Mouse (Mus musculus) lung, postnatal 0 days (tissue): ENCODE measurements around the gene Cdadc1. TPM values are rescaled to one million over a fixed set of nuclear protein-coding genes. Genes with fewer than 3 reads are reported as not detected.
A peak's percentile ranks its signal among the peaks of the same experiment; 100 is the strongest.

Experiments
- ATAC-seq: fragments of 200-750 bp; cut with Nextera tagmentation; 2 replicates; pipeline ENCODE4 v1.8.0; 2017; ENCODE audit warnings: moderate library complexity
- DNase-seq: peaks from one replicate; pipeline ENCODE4 v3.0.0-alpha.2; 2016; ENCODE audit warnings: low spot score
- H3K27ac ChIP-seq: fragments of 300-500 bp; sonication (generic); 2 replicates; pipeline ENCODE4 v1.5.1; 2014; ENCODE audit warnings: antibody characterized with exemption, mild to moderate bottlenecking, low read length, mixed read lengths
- H3K27me3 ChIP-seq: fragments of 300-500 bp; sonication (generic); replicated peaks from 2 replicates; pipeline ENCODE4 v1.6.1; 2014; ENCODE audit warnings: low read length, mixed read lengths; ENCODE audit not compliant: insufficient read depth
- H3K36me3 ChIP-seq: fragments of 300-500 bp; sonication (generic); 2 replicates; pipeline ENCODE4 v1.6.1; 2014; ENCODE audit warnings: low read length, mixed read lengths; ENCODE audit not compliant: insufficient read depth
- H3K4me1 ChIP-seq: fragments of 300-500 bp; sonication (generic); 2 replicates; pipeline ENCODE4 v1.6.1; 2014; ENCODE audit warnings: antibody characterized with exemption, low read depth, low read length, mixed read lengths; ENCODE audit not compliant: insufficient read depth
- H3K4me2 ChIP-seq: fragments of 300-500 bp; sonication (generic); replicated peaks from 2 replicates; pipeline ENCODE4 v1.6.1; 2014; ENCODE audit warnings: low read depth, mild to moderate bottlenecking, low read length, moderate library complexity, mixed read lengths
- H3K4me3 ChIP-seq: fragments of 300-500 bp; sonication (generic); 2 replicates; pipeline ENCODE4 v1.5.1; 2014; ENCODE audit warnings: low read depth, low read length
- H3K9ac ChIP-seq: fragments of 300-500 bp; sonication (generic); replicated peaks from 2 replicates; pipeline ENCODE4 v1.6.1; 2014; ENCODE audit warnings: low read depth, mild to moderate bottlenecking
- H3K9me3 ChIP-seq: fragments of 300-500 bp; sonication (generic); 2 replicates; pipeline ENCODE4 v1.6.1; 2016; ENCODE audit warnings: low read length, mixed read lengths
- CTCF ChIP-seq: IDR thresholded peaks from 2 replicates; pipeline ENCODE4 v1.5.1; 2016; ENCODE audit warnings: antibody characterized with exemption, mild to moderate bottlenecking
- EP300 ChIP-seq: IDR thresholded peaks from 2 replicates; pipeline ENCODE4 v1.6.1; 2016; ENCODE audit warnings: antibody characterized with exemption, mild to moderate bottlenecking, control low read depth
- WGBS: fragments of 180-500 bp; shearing (Covaris S2); extraction: QIAGEN DNeasy Blood & Tissue Kit; methylation state at CpG from one replicate; pipeline ENCODE4 v1.1.7; 2014; 5-methylcytosine and 5-hydroxymethylcytosine counted together
- polyA plus RNA-seq: library from polyadenylated mRNA; unstranded; fragments of >200 nt; fragmentation: Nextera tagmentation; extraction: Ambion mirVana; gene quantifications from 2 replicates; pipeline ENCODE4 v1.2.1, GENCODE M21; 2015

Cdadc1 gene
- polyA plus RNA-seq, 1 experiment from 2014 or later: 42.3 TPM

DNA sequence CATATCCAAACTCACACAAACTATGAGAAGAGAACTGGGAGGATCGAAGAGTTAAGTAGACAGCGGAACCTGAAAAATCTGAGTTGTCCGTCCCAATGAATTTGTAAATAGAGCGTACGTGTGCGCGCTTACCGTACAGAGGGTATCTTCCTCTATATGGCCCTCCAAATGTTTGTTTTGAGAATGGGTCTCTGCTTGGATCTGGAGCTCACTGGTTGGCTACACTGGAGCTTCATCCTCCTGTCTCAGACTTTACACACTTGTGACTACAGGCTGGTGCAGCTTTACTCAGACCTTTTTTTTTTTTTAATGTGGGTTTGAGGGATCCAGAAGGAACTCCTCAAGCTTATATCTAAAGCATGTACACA lies 485 bp upstream of the Cdadc1 start:
- ATAC-seq (peak; percentile 11; the same call in 1 of the 2 replicates), DNase-seq (no peak)
- H3K27me3 ChIP-seq: no peaks in the 10 kb centered on the region
- H3K9me3 ChIP-seq: no peaks in the 10 kb centered on the region
- H3K4me2 ChIP-seq: peak overlapping the region; percentile 67
- H3K4me3 ChIP-seq: peak overlapping the region; percentile 92
- peaks cover 3% of the 10 kb centered on the region; the same call in 1 of the 2 replicates for H3K36me3 ChIP-seq
- H3K9ac ChIP-seq: peak overlapping the region; percentile 87
- TF ChIP-seq CTCF (no peak), EP300 (no peak; the same call in 1 of the 2 replicates)
- peaks cover 7% of the 10 kb centered on the region; the same call in 1 of the 2 replicates for H3K4me1 ChIP-seq
- 3% methylated on average over 8 of the region's 8 CpGs for WGBS
- peak overlapping the region; percentile 70 for H3K27ac ChIP-seq

DNA sequence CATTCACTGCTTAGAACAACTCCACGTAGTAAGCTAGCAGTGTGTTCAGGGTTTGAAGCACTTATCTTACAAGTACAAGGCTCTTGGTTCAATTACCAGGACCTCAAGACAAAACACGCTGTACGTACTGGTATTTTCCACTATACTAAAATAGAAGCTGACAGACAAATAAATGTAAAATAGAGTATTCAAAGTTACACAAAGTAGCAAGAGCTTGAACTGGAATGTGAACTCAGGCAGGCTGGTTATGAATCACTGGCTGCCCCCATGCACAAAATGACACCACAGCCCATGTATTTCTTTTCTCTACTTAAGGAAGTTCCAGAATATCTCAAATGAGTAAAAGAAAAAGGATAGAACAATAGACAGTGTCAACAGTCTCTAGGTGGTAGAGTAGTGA lies 2.8 kb downstream of the Cdadc1 start:
- Histone ChIP-seq H3K9ac (no peak overlapping the region), H3K27me3 (no peaks in the 10 kb centered on the region), H3K4me1 (peaks cover 7% of the 10 kb centered on the region; the same call in 1 of the 2 replicates), H3K36me3 (peaks cover 3% of the 10 kb centered on the region; the same call in 1 of the 2 replicates), H3K4me3 (no peak overlapping the region), H3K27ac (no peak overlapping the region), H3K4me2 (no peak overlapping the region), H3K9me3 (no peaks in the 10 kb centered on the region)
- ATAC-seq: no peak
- TF ChIP-seq CTCF (no peak), EP300 (no peak)
- WGBS: 89% methylated on average over 3 of the region's 3 CpGs
- DNase-seq: no peak

DNA sequence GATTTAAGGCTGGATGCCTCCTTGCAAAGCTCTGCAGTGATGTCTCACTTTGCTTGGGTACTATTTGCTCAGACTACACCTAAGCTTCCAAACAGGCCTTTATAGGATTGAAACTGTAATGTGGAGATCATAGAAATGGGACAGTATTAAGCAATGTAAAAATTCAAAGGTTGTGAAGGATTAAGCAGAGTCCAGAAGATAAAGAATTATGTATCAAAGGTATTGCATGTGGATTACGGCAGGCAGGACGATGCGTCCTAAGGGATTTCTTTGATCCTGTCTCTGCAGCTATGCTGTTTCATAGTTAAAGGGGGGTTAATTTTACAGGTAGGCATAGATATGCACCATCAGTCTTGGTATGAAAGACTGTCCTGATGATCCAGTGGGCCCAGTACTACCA lies 5.2 kb downstream of the Cdadc1 start:
- DNase-seq (no peak), ATAC-seq (no peak)
- no peak overlapping the region for H3K27ac ChIP-seq
- no peak for TF ChIP-seq EP300
- no peak for TF ChIP-seq CTCF
- 99% methylated on average over 3 of the region's 3 CpGs for WGBS
- H3K4me1 ChIP-seq: peaks cover 7% of the 10 kb centered on the region; the same call in 1 of the 2 replicates
- no peaks in the 10 kb centered on the region for H3K27me3 ChIP-seq
- H3K4me3 ChIP-seq: no peak overlapping the region
- no peak overlapping the region for H3K9ac ChIP-seq
- H3K9me3 ChIP-seq: no peaks in the 10 kb centered on the region
- H3K36me3 ChIP-seq: peaks cover 20% of the 10 kb centered on the region; the same call in 1 of the 2 replicates
- no peak overlapping the region for H3K4me2 ChIP-seq

DNA sequence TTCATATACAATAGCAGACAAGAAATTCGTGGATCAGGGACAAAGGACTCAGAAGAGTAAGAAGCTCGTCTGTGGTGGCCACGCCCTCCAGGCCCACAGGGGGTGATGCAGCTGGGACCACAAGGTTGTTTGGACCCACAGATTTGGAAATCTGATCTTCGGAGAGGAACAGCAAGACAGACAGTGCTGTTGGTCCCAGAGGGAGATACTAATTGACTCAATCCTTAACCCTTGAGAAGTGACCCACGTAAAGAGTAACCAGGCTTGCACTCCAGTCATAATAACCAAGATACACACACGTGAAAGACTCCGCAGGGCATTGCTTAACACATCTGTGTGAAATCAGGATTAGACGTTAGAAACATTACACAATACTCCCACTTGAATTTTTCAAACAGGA lies 5.9 kb downstream of the Cdadc1 start:
- Histone ChIP-seq H3K9ac (no peak overlapping the region), H3K4me1 (peaks cover 4% of the 10 kb centered on the region; the same call in 1 of the 2 replicates), H3K4me2 (no peak overlapping the region), H3K4me3 (no peak overlapping the region), H3K27ac (no peak overlapping the region), H3K27me3 (no peaks in the 10 kb centered on the region), H3K9me3 (no peaks in the 10 kb centered on the region), H3K36me3 (peaks cover 20% of the 10 kb centered on the region; the same call in 1 of the 2 replicates)
- TF ChIP-seq EP300 (peak; percentile 22; the same call in 1 of the 2 replicates), CTCF (no peak)
- ATAC-seq (peak; percentile 30; the same call in 1 of the 2 replicates), DNase-seq (peak; percentile 37)
- WGBS: 71% methylated on average over 8 of the region's 8 CpGs

DNA sequence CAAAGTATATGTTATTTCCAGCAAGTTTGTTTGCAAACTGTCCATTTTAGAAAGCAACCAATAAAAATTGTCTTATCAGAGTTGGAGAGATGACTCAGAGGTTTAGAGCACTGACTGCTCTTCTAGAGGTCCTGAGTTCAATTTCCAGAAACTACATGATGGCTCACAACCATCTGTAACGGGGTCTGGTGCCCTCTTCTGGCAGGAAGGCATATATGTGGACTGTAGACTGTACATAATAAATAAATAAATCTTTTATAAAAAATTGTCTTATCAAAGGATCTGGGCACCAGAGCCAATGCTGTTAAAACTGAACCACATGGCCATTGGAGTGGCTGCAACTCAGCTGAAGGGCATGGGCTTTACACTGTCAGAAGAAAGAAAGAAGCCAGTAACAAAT lies 7.1 kb downstream of the Cdadc1 start:
- WGBS: 65% methylated on average over 1 of the region's 1 CpGs
- TF ChIP-seq EP300: no peak
- TF ChIP-seq CTCF: peak; percentile 55
- Histone ChIP-seq H3K4me2 (no peak overlapping the region), H3K4me1 (no peaks in the 10 kb centered on the region), H3K9me3 (no peaks in the 10 kb centered on the region), H3K27me3 (no peaks in the 10 kb centered on the region), H3K36me3 (peaks cover 24% of the 10 kb centered on the region; the same call in 1 of the 2 replicates), H3K27ac (no peak overlapping the region), H3K4me3 (no peak overlapping the region), H3K9ac (no peak overlapping the region)
- ATAC-seq (no peak), DNase-seq (no peak)

DNA sequence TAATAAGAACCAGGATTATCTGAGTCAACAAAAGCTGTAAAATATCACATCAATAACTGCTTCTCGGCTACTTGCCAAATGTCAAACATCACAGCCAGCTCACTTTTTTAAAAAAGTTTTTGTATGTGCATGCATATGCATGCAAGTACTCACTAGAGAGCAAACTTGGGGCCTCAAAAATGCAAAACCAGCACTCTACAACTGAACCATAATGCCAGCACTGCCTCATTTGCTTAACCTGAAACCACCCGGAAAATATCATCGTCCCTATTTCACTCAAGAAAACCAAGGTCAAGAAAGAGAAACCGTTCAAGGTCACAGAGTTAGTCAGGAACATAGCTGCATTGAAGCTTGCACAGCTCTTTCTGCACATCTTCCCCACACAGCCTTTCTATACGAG lies 21.4 kb downstream of the Cdadc1 start:
- H3K27ac ChIP-seq: no peak overlapping the region
- 86% methylated on average over 5 of the region's 5 CpGs for WGBS
- H3K27me3 ChIP-seq: no peaks in the 10 kb centered on the region
- DNase-seq: no peak
- peaks cover 19% of the 10 kb centered on the region for H3K36me3 ChIP-seq
- no peak overlapping the region for H3K4me3 ChIP-seq
- no peak for ATAC-seq
- no peaks in the 10 kb centered on the region for H3K4me1 ChIP-seq
- no peaks in the 10 kb centered on the region for H3K9me3 ChIP-seq
- TF ChIP-seq EP300: no peak
- no peak for TF ChIP-seq CTCF
- no peak overlapping the region for H3K4me2 ChIP-seq
- no peak overlapping the region for H3K9ac ChIP-seq

DNA sequence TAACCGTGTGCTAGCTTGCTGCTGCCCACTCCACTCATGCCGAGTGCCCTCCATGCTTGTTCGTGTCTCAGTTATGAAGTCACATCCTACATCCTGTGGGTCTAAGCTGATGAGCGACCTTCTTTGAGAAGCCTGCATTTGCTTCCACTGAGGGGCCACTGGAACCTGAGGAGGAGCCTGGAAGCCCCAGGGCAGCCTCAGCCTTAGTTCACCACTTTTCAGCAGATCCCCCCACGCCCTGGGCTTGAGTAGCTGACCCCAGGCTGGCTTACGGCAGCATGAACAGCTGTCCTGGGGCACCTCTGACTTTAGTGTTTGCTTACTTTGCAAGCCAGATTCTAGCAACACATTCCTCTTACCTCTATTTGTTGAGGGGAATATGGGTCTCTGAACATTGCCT lies 31.0 kb downstream of the Cdadc1 start:
- DNase-seq (no peak), ATAC-seq (no peak)
- no peak overlapping the region for H3K4me3 ChIP-seq
- no peak overlapping the region for H3K9ac ChIP-seq
- no peak overlapping the region for H3K4me2 ChIP-seq
- H3K9me3 ChIP-seq: no peaks in the 10 kb centered on the region
- peaks cover 28% of the 10 kb centered on the region for H3K36me3 ChIP-seq
- TF ChIP-seq EP300 (no peak), CTCF (no peak)
- WGBS: 86% methylated on average over 6 of the region's 6 CpGs
- no peaks in the 10 kb centered on the region for H3K27me3 ChIP-seq
- no peaks in the 10 kb centered on the region for H3K4me1 ChIP-seq
- no peak overlapping the region for H3K27ac ChIP-seq
